Mouse (Mus musculus) neural tube, embryonic 12.5 days (tissue): ENCODE results near the gene Akr1c19. TPM values are rescaled to one million over a fixed set of nuclear protein-coding genes. Genes with fewer than 3 reads are reported as not detected.
"Not testable (repeated sequence)": the region's sequence is repeated elsewhere in the genome, so short reads cannot be mapped to it uniquely, and the experiment has no call there.

Experiments used
- ATAC-seq: fragments of 200-750 bp; cut with Nextera tagmentation; 2 replicates; pipeline ENCODE4 v1.8.0; 2017; ENCODE audit warnings: low read depth, mild to moderate bottlenecking, moderate TSS enrichment, moderate library complexity; ENCODE audit not compliant: low FRiP score
- H3K27ac ChIP-seq: fragments of 300-500 bp; sonication (generic); 2 replicates; pipeline ENCODE4 v1.5.1; 2016
- H3K27me3 ChIP-seq: fragments of 300-500 bp; sonication (generic); replicated peaks from 2 replicates; pipeline ENCODE4 v1.6.1; 2016; ENCODE audit warnings: mild to moderate bottlenecking
- H3K36me3 ChIP-seq: fragments of 300-500 bp; sonication (generic); 2 replicates; pipeline ENCODE4 v1.6.1; 2016; ENCODE audit warnings: mild to moderate bottlenecking
- H3K4me1 ChIP-seq: fragments of 300-500 bp; sonication (generic); 2 replicates; pipeline ENCODE4 v1.6.1; 2016
- H3K4me2 ChIP-seq: fragments of 300-500 bp; sonication (generic); replicated peaks from 2 replicates; pipeline ENCODE4 v1.6.1; 2016; ENCODE audit warnings: mild to moderate bottlenecking
- H3K4me3 ChIP-seq: fragments of 300-500 bp; sonication (generic); 2 replicates; pipeline ENCODE4 v1.5.1; 2016
- H3K9ac ChIP-seq: fragments of 300-500 bp; sonication (generic); 2 replicates; pipeline ENCODE4 v1.6.1; 2016; ENCODE audit warnings: mild to moderate bottlenecking
- H3K9me3 ChIP-seq: fragments of 300-500 bp; sonication (generic); 2 replicates; pipeline ENCODE4 v1.6.1; 2016; ENCODE audit warnings: mild to moderate bottlenecking
- WGBS: fragments of 180-500 bp; shearing (Covaris S2); methylation state at CpG from one replicate; pipeline ENCODE4 v1.1.7; 2016; 5-methylcytosine and 5-hydroxymethylcytosine counted together
- polyA plus RNA-seq: library from polyadenylated mRNA; unstranded; fragments of >200 nt; fragmentation: Nextera tagmentation; extraction: Ambion mirVana; gene quantifications from 2 replicates; pipeline ENCODE4 v1.2.1, GENCODE M21; 2016

Gene Akr1c19
- 1.0 and 2.0 TPM in 2 replicates for polyA plus RNA-seq

- Histone ChIP-seq H3K27me3 (no peaks in the 10 kb centered on the region), H3K27ac (no peak within 1 kb of the TSS), H3K4me2 (no peak within 1 kb of the TSS), H3K9me3 (no peaks in the 10 kb centered on the region), H3K4me1 (no peaks in the 10 kb centered on the region), H3K9ac (no peak within 1 kb of the TSS), H3K36me3 (no peaks in the 10 kb centered on the region), H3K4me3 (no peak within 1 kb of the TSS)
- WGBS: 84% methylated on average over 1 of the region's 1 CpGs
- no peak for ATAC-seq
These were observed at the start of gene Akr1c19 for GRCm38 (mm10) chr13:4228441-4228840. Gene Akr1c19 (plus strand): TSS chr13:4228700.

GRCm38 (mm10) chr13:4181321-4181720 is 47.2 kb upstream of the Akr1c19 start:
- H3K27ac ChIP-seq, H3K36me3 ChIP-seq, H3K4me2 ChIP-seq, H3K9me3 ChIP-seq, H3K4me3 ChIP-seq, H3K27me3 ChIP-seq, H3K4me1 ChIP-seq, ATAC-seq, H3K9ac ChIP-seq: not testable (repeated sequence)
- 91% methylated on average over 4 of the region's 4 CpGs for WGBS

- Histone ChIP-seq H3K27ac (no peak overlapping the region), H3K4me3 (no peak overlapping the region), H3K27me3 (no peaks in the 10 kb centered on the region), H3K4me1 (no peaks in the 10 kb centered on the region), H3K9ac (no peak overlapping the region), H3K9me3 (no peaks in the 10 kb centered on the region), H3K36me3 (no peaks in the 10 kb centered on the region), H3K4me2 (no peak overlapping the region)
- ATAC-seq: no peak
- WGBS: 67% methylated on average over 9 of the region's 9 CpGs
These were observed 45.4 kb upstream of the Akr1c19 start for GRCm38 (mm10) chr13:4183116-4183515.

GRCm38 (mm10) chr13:4186641-4187411 is 41.7 kb upstream of the Akr1c19 start:
- not testable (repeated sequence) for H3K9ac ChIP-seq, H3K4me2 ChIP-seq, ATAC-seq, H3K27me3 ChIP-seq, H3K4me3 ChIP-seq, H3K4me1 ChIP-seq, H3K36me3 ChIP-seq, H3K27ac ChIP-seq, H3K9me3 ChIP-seq
- 83% methylated on average over 7 of the region's 7 CpGs for WGBS

- H3K9me3 ChIP-seq: no peaks in the 10 kb centered on the region
- H3K4me3 ChIP-seq: no peak overlapping the region
- H3K27me3 ChIP-seq: no peaks in the 10 kb centered on the region
- WGBS: 84% methylated on average over 2 of the region's 2 CpGs
- no peaks in the 10 kb centered on the region for H3K4me1 ChIP-seq
- no peaks in the 10 kb centered on the region for H3K36me3 ChIP-seq
- H3K9ac ChIP-seq: no peak overlapping the region
- no peak overlapping the region for H3K27ac ChIP-seq
- H3K4me2 ChIP-seq: no peak overlapping the region
- no peak for ATAC-seq
These were observed 40.3 kb upstream of the Akr1c19 start for GRCm38 (mm10) chr13:4188174-4188573.

- no peaks in the 10 kb centered on the region for H3K36me3 ChIP-seq
- no peak within 1 kb of the TSS for H3K27ac ChIP-seq
- no peak within 1 kb of the TSS for H3K4me2 ChIP-seq
- H3K9me3 ChIP-seq: no peaks in the 10 kb centered on the region
- no peaks in the 10 kb centered on the region for H3K4me1 ChIP-seq
- H3K4me3 ChIP-seq: no peak within 1 kb of the TSS
- no peak for ATAC-seq
- H3K9ac ChIP-seq: no peak within 1 kb of the TSS
- H3K27me3 ChIP-seq: no peaks in the 10 kb centered on the region
- 61% methylated on average over 3 of the region's 3 CpGs for WGBS
These were observed 37.6 kb upstream of the Akr1c19 start, which contains the start of gene Akr1c13 for GRCm38 (mm10) chr13:4190904-4191303. Gene Akr1c13 (plus strand): TSS chr13:4191150.

GRCm38 (mm10) chr13:4192511-4192910 is 36.0 kb upstream of the Akr1c19 start:
- no peaks in the 10 kb centered on the region for H3K4me1 ChIP-seq

GRCm38 (mm10) chr13:4206147-4206903 is 22.2 kb upstream of the Akr1c19 start:
- Histone ChIP-seq H3K4me3 (no peak overlapping the region), H3K4me2 (no peak overlapping the region), H3K9me3 (no peaks in the 10 kb centered on the region), H3K27me3 (no peaks in the 10 kb centered on the region), H3K36me3 (no peaks in the 10 kb centered on the region), H3K9ac (no peak overlapping the region), H3K4me1 (no peaks in the 10 kb centered on the region), H3K27ac (no peak overlapping the region)
- WGBS: 19% methylated on average over 1 of the region's 1 CpGs
- no peak for ATAC-seq

More at GRCm38 (mm10) chr13:4192511-4192910, 36.0 kb upstream of the Akr1c19 start:
- Histone ChIP-seq H3K9ac (no peak overlapping the region), H3K4me2 (no peak overlapping the region), H3K27me3 (no peaks in the 10 kb centered on the region), H3K27ac (no peak overlapping the region), H3K4me3 (no peak overlapping the region), H3K36me3 (no peaks in the 10 kb centered on the region), H3K9me3 (no peaks in the 10 kb centered on the region)
- 87% methylated on average over 3 of the region's 3 CpGs for whole genome bisulfite sequencing
- no peak for ATAC-seq

- Histone ChIP-seq H3K9ac (no peak overlapping the region), H3K9me3 (no peaks in the 10 kb centered on the region), H3K4me2 (no peak overlapping the region), H3K27ac (no peak overlapping the region), H3K4me3 (no peak overlapping the region), H3K4me1 (no peaks in the 10 kb centered on the region), H3K36me3 (no peaks in the 10 kb centered on the region), H3K27me3 (no peaks in the 10 kb centered on the region)
- 76% methylated on average over 20 of the region's 20 CpGs for WGBS
- no peak for ATAC-seq
These were observed 16.8 kb upstream of the Akr1c19 start for GRCm38 (mm10) chr13:4211560-4212299.

- no peak overlapping the region for H3K9ac ChIP-seq
- ATAC-seq: no peak
- H3K36me3 ChIP-seq: no peaks in the 10 kb centered on the region
- H3K27me3 ChIP-seq: no peaks in the 10 kb centered on the region
- H3K4me2 ChIP-seq: no peak overlapping the region
- WGBS: 59% methylated on average over 3 of the region's 3 CpGs
- no peak overlapping the region for H3K4me3 ChIP-seq
- H3K9me3 ChIP-seq: no peaks in the 10 kb centered on the region
- no peaks in the 10 kb centered on the region for H3K4me1 ChIP-seq
- H3K27ac ChIP-seq: no peak overlapping the region
These were observed 16.2 kb upstream of the Akr1c19 start for GRCm38 (mm10) chr13:4212309-4212708.

- not testable (repeated sequence) for H3K27me3 ChIP-seq, ATAC-seq
These were observed 13.0 kb upstream of the Akr1c19 start for GRCm38 (mm10) chr13:4215496-4215895.

More at GRCm38 (mm10) chr13:4215496-4215895, 13.0 kb upstream of the Akr1c19 start:
- not testable (repeated sequence) for H3K9ac ChIP-seq, H3K9me3 ChIP-seq, H3K4me2 ChIP-seq, H3K27ac ChIP-seq, H3K4me1 ChIP-seq, H3K36me3 ChIP-seq, H3K4me3 ChIP-seq
- WGBS: 77% methylated on average over 1 of the region's 1 CpGs
